In the genomic region with DNA sequence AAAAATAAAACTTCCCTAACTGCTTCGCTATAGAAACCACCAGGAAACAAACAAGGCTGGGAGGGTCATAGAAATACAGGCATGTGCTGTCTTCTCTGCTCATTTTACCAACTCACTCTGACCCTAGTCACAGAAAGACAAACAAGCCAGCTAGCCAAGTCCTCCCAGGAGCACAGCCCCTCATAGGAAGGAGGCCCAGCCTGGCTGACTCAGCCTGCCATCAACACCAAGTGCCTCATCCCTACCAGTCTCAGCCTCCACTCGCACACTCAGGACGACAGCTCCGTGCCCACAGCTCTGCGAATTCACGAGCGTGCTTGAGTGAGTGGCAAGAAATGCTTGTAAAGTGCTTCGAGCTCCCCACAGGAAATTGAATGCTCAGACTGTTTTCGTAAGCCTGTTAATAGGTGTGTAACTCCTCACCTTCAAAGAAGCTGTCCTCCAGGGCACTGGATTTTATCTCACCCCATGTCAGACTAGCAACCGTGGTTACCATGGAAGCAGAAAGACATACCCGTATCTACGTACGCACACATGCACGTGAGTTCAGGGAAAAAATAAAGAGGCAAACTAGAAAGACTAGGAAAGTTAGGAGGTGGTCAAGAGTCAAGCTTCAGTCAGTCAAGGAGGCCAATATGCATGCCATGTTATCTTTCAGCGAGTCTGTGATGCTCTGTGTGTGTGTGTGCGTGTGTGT, we compare ENCODE assay signal across 21 mouse cellular contexts. TPM values are rescaled to one million over a fixed set of nuclear protein-coding genes. Genes with fewer than 3 reads are reported as not detected.
DNase-seq lines count a peak whose midpoint lies in the region; ATAC-seq lines count a peak whose summit lies in the region.
"Had no signal": no experiment of that assay in that cellular context is flagged by ENCODE, and none has a peak within 500 bp of the region (broad histone marks: within the 10 kb centered on the region; RNA-seq: fewer than 3 reads in every experiment).

No protein-coding gene starts in this region.

- intact Hi-C loops in gastrocnemius, postnatal 36 days (cut with DNase I) = no loop called here

- DNase-seq in gastrocnemius, adult 18-20 months (ENCODE audit: low spot score) = peak; percentile 6
- no peak for DNase-seq in gastrocnemius, postnatal 36 days
- peak; percentile 47 for DNase-seq in midbrain, embryonic 14.5 days
- DNase-seq in midbrain, embryonic 10.5 days (ENCODE audit: low spot score) = no peak
- peak; percentile 24 for DNase-seq in c-Kit-negative CD71-positive TER-119-positive erythroid progenitor cells, embryonic 14.5 days (ENCODE audit: low read depth, low spot score)
- DNase-seq in gastrocnemius, adult 8-10 months (ENCODE audit: low spot score in 2 of 2) = no peak
- DNase-seq in T-cell, adult 2 months (ENCODE audit: low spot score) = no peak
- DNase-seq: cerebellum, postnatal 36 days; kidney, adult 18-20 months; liver, postnatal 0 days; retina, postnatal 1 day; thymus, adult 18-20 months had no signal

- H3K27me3 ChIP-seq in midbrain, embryonic 14.5 days (ENCODE audit: control insufficient read depth, insufficient read depth, low read length) = no peaks in the 10 kb centered on the region
- peaks cover 6% of the 10 kb centered on the region; the same call in 1 of the 2 replicates for H3K27me3 ChIP-seq in midbrain, embryonic 10.5 days (ENCODE audit: low read depth, poor library complexity, severe bottlenecking)
- H3K27me3 ChIP-seq in limb, embryonic 15.5 days = no peaks in the 10 kb centered on the region
- H3K27me3 ChIP-seq: embryonic facial prominence, embryonic 15.5 days; hindbrain, embryonic 12.5 days; megakaryocyte, embryonic 14.5 days; neural tube, embryonic 13.5 days had no signal

- H3K9me3 ChIP-seq in midbrain, embryonic 14.5 days (ENCODE audit: control insufficient read depth, low read length) = no peaks in the 10 kb centered on the region
- no peaks in the 10 kb centered on the region for H3K9me3 ChIP-seq in midbrain, embryonic 10.5 days (replicated peaks)
- no peaks in the 10 kb centered on the region for H3K9me3 ChIP-seq in limb, embryonic 15.5 days
- H3K9me3 ChIP-seq: embryonic facial prominence, embryonic 15.5 days; hindbrain, embryonic 12.5 days; megakaryocyte, embryonic 14.5 days; neural tube, embryonic 13.5 days had no signal

- no peaks in the 10 kb centered on the region for H3K36me3 ChIP-seq in midbrain, embryonic 14.5 days (ENCODE audit: control insufficient read depth, insufficient read depth, low read length)
- no peaks in the 10 kb centered on the region for H3K36me3 ChIP-seq in midbrain, embryonic 10.5 days
- H3K36me3 ChIP-seq in limb, embryonic 15.5 days = no peaks in the 10 kb centered on the region
- H3K36me3 ChIP-seq: embryonic facial prominence, embryonic 15.5 days; hindbrain, embryonic 12.5 days; neural tube, embryonic 13.5 days had no signal

- ATAC-seq in midbrain, embryonic 14.5 days (ENCODE audit: low FRiP score, low TSS enrichment) = no peak
- ATAC-seq in limb, embryonic 15.5 days (ENCODE audit: insufficient number of reproducible peaks, low FRiP score, low TSS enrichment, low read depth) = no peak
- ATAC-seq: liver, postnatal 0 days had no signal

- no peak overlapping the region for H3K9ac ChIP-seq in midbrain, embryonic 14.5 days (replicated peaks; ENCODE audit: low read length)
- H3K9ac ChIP-seq in limb, embryonic 15.5 days = no peak overlapping the region
- H3K9ac ChIP-seq: embryonic facial prominence, embryonic 15.5 days; hindbrain, embryonic 12.5 days; liver, postnatal 0 days; neural tube, embryonic 13.5 days had no signal

- H3K4me2 ChIP-seq in midbrain, embryonic 14.5 days (ENCODE audit: low read length) = no peak overlapping the region
- H3K4me2 ChIP-seq in limb, embryonic 15.5 days = no peak overlapping the region
- H3K4me2 ChIP-seq: embryonic facial prominence, embryonic 15.5 days; hindbrain, embryonic 12.5 days; neural tube, embryonic 13.5 days had no signal

- 71% methylated on average over 16 of the region's 16 CpGs for WGBS in midbrain, embryonic 14.5 days
- 87% methylated on average over 16 of the region's 16 CpGs for WGBS in midbrain, embryonic 10.5 days
- 31% methylated on average over 16 of the region's 16 CpGs for WGBS in limb, embryonic 15.5 days

- H3K4me3 ChIP-seq in midbrain, embryonic 14.5 days (replicated peaks; ENCODE audit: low read depth, low read length) = no peak overlapping the region
- H3K4me3 ChIP-seq in midbrain, embryonic 10.5 days = no peak overlapping the region
- H3K4me3 ChIP-seq in limb, embryonic 15.5 days = no peak overlapping the region
- H3K4me3 ChIP-seq: embryonic facial prominence, embryonic 15.5 days; hindbrain, embryonic 12.5 days; megakaryocyte, embryonic 14.5 days; neural tube, embryonic 13.5 days had no signal

- no peak overlapping the region for H3K27ac ChIP-seq in midbrain, embryonic 14.5 days (replicated peaks; ENCODE audit: low read depth, low read length)
- no peak overlapping the region for H3K27ac ChIP-seq in midbrain, embryonic 10.5 days (replicated peaks)
- peak overlapping the region; percentile 14; the same call in 1 of the 2 replicates for H3K27ac ChIP-seq in limb, embryonic 15.5 days
- H3K27ac ChIP-seq: embryonic facial prominence, embryonic 15.5 days; hindbrain, embryonic 12.5 days; neural tube, embryonic 13.5 days had no signal

- peaks cover under 1% of the 10 kb centered on the region; the same call in 1 of the 2 replicates for H3K4me1 ChIP-seq in midbrain, embryonic 14.5 days (ENCODE audit: control insufficient read depth, insufficient read depth, low read length)
- peaks cover 17% of the 10 kb centered on the region for H3K4me1 ChIP-seq in midbrain, embryonic 10.5 days
- H3K4me1 ChIP-seq in limb, embryonic 15.5 days = peaks cover 34% of the 10 kb centered on the region

RNA-seq across cellular contexts. Expression of gene Gprc5d, which starts 23.5 kb away (rescaled TPM):
- total RNA-seq in gastrocnemius, adult 18-20 months (2021) = not detected
- not detected for total RNA-seq in gastrocnemius, postnatal 36 days (2021)
- polyA plus RNA-seq in midbrain, embryonic 14.5 days (2014; fragmentation: Nextera tagmentation; extraction: Ambion mirVana) = not detected in 2 replicates
- polyA plus RNA-seq in midbrain, embryonic 10.5 days (2016; fragmentation: Nextera tagmentation; extraction: Ambion mirVana) = not detected in 2 replicates
- polyA plus RNA-seq in limb, embryonic 15.5 days (2015; fragmentation: Nextera tagmentation; extraction: Ambion mirVana) = 0.17 TPM in 1 of 2 replicates, not detected in the other
- total RNA-seq in gastrocnemius, adult 8-10 months (2022) = not detected
- total RNA-seq: G1E; heart, adult 8-10 months; left cerebral cortex, postnatal 36 days had no signal
- polyA plus RNA-seq: C2C12; G1E; hindbrain, embryonic 12.5 days; neural tube, embryonic 13.5 days had no signal

RNA-seq across cellular contexts. Expression of gene Fam234b, which starts 56.2 kb away (rescaled TPM):
- 1 to 10 TPM; 2.3 to 6.1 TPM for total RNA-seq in gastrocnemius, adult 18-20 months (2021)
- 1 to 10 TPM; 2.4 to 4.3 TPM for total RNA-seq in gastrocnemius, postnatal 36 days (2021)
- 122 and 133 TPM in 2 replicates for polyA plus RNA-seq in midbrain, embryonic 14.5 days (2014; fragmentation: Nextera tagmentation; extraction: Ambion mirVana)
- 21.7 and 29.5 TPM in 2 replicates for polyA plus RNA-seq in midbrain, embryonic 10.5 days (2016; fragmentation: Nextera tagmentation; extraction: Ambion mirVana)
- polyA plus RNA-seq in limb, embryonic 15.5 days (2015; fragmentation: Nextera tagmentation; extraction: Ambion mirVana) = 23.8 and 26.4 TPM in 2 replicates
- total RNA-seq in gastrocnemius, adult 8-10 months (2022) = 1 to 10 TPM; 3.0 to 3.6 (median 3.3) TPM

RNA-seq across cellular contexts. Expression of gene Hebp1, which starts 56.2 kb away (rescaled TPM):
- total RNA-seq in gastrocnemius, adult 18-20 months (2021) = 1 to 10 TPM; 8.6 to 8.9 TPM
- 1 to 10 TPM; 6.8 to 6.9 TPM for total RNA-seq in gastrocnemius, postnatal 36 days (2021)
- polyA plus RNA-seq in midbrain, embryonic 14.5 days (2014; fragmentation: Nextera tagmentation; extraction: Ambion mirVana) = 3.5 and 8.0 TPM in 2 replicates
- polyA plus RNA-seq in midbrain, embryonic 10.5 days (2016; fragmentation: Nextera tagmentation; extraction: Ambion mirVana) = 4.8 and 5.2 TPM in 2 replicates
- polyA plus RNA-seq in limb, embryonic 15.5 days (2015; fragmentation: Nextera tagmentation; extraction: Ambion mirVana) = 10.9 and 14.7 TPM in 2 replicates
- total RNA-seq in gastrocnemius, adult 8-10 months (2022) = 10 to 100 TPM in 2 of 4 experiments, 1 to 10 TPM in 2; 4.3 to 13.2 (median 9.9) TPM

Comparison
In these comparisons a context has a peak if more than half of its experiments do, and no peak if none do; other contexts are left out.
1. DNase-seq: peak in gastrocnemius, adult 18-20 months (single experiment), midbrain, embryonic 14.5 days (single experiment) and c-Kit-negative CD71-positive TER-119-positive erythroid progenitor cells, embryonic 14.5 days (single experiment); none in gastrocnemius, postnatal 36 days (0 of 2), midbrain, embryonic 10.5 days (single experiment), gastrocnemius, adult 8-10 months (0 of 2) and T-cell, adult 2 months (single experiment).